Mouse (Mus musculus) cerebellum, adult 2 months (tissue): ENCODE measurements around the gene AC109138.7. TPM values are rescaled to one million over a fixed set of nuclear protein-coding genes. Genes with fewer than 3 reads are reported as not detected.
"Not testable (repeated sequence)": the region's sequence is repeated elsewhere in the genome, so short reads cannot be mapped to it uniquely, and the experiment has no call there.

ENCODE experiments used
- DNase-seq, 2 experiments: peaks; one replicate each; pipeline ENCODE4 v3.0.0; 2021
- H3K27ac ChIP-seq: fragments of 200-500 bp; 2 replicates; pipeline ENCODE4 v1.5.1; 2012; ENCODE audit warnings: low read length, control low read depth, inconsistent platforms; ENCODE audit not compliant: insufficient read depth
- H3K27me3 ChIP-seq: fragments of 200-500 bp; 2 replicates; pipeline ENCODE4 v1.6.1; 2012; ENCODE audit warnings: inconsistent platforms, mild to moderate bottlenecking, low read length, moderate library complexity; ENCODE audit not compliant: control insufficient read depth, insufficient read depth
- H3K4me1 ChIP-seq: fragments of 200-500 bp; 2 replicates; pipeline ENCODE4 v1.6.1; 2011; ENCODE audit warnings: low read length; ENCODE audit not compliant: control insufficient read depth, insufficient read depth
- H3K4me3 ChIP-seq: fragments of 200-500 bp; replicated peaks from 2 replicates; pipeline ENCODE3; 2011; ENCODE audit warnings: mild to moderate bottlenecking, low read depth, low read length, control low read depth; ENCODE audit not compliant: insufficient read depth
- CTCF ChIP-seq: fragments of 200-500 bp; IDR thresholded peaks from 2 replicates; pipeline ENCODE4 v1.5.1; 2011; ENCODE audit warnings: low read depth, mild to moderate bottlenecking, control low read depth, low read length, moderate library complexity, borderline replicate concordance; ENCODE audit not compliant: insufficient read depth
- POLR2A ChIP-seq: fragments of 200-500 bp; IDR thresholded peaks from 2 replicates; pipeline ENCODE4 v1.6.1; 2011; ENCODE audit warnings: low read length, control low read depth, borderline replicate concordance; ENCODE audit not compliant: insufficient read depth
- WGBS: fragments of 180-500 bp; shearing (Covaris S2); methylation state at CpG from one replicate; pipeline ENCODE4 v1.1.7; 2018; 5-methylcytosine and 5-hydroxymethylcytosine counted together
- polyA plus RNA-seq: library from polyadenylated mRNA; depleted of rRNA; stranded (reverse); fragments of >200 nt; gene quantifications from 2 replicates; pipeline ENCODE4 v1.2.3, GENCODE M21; 2012

The AC109138.7 gene
- polyA plus RNA-seq, 1 experiment = 0.77 TPM

DNA sequence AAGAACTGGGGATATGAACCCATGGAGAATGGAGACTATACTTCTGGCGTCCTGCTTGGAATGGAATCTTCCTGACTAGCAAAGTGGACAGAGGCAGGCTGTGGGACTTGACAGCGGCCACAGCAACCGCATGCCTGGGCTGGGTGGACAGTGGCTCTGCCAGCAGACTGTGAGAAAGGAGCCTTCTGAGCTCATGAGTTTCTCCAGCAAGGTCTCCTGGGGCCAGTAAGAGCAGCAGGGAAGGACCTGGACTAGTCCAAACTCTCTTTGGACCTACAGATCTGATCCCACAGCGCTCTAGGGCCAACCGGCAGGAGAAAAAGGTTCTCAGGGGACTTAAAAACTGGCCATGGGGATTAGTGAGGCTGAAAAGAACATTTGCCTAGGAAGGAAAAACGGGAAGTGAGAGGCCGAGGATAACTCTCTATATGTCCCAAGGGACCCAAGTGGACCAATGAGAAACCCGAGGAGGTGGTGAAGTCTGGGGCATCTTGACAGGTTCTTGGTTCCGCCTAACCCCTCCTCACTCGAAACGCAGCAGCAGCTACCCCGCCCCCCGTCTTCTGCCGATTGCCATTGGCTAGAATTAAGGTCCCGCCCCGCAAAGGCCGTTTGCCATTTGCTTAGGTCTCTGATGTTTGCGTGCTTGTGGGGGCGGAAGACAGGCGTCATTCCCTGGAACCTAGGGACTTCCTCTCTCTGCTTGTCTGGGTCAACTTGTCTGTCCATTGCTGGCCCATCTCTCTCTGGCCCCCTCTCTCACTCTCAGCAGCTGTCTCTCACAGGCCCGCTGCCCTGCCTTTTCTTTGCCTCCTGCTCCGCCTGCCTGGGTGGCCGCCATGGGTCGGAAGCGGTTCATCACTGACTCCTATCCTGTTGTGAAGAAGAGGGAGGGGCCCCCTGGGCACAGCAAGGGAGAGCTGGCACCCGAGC lies 17.4 kb downstream of the AC109138.7 start, which contains the start of gene Pold4:
Pold4 (plus strand) TSS at position 647 of the 933 bp plus-strand sequence.
- peak within 1 kb of the TSS; percentile 97 for H3K27ac ChIP-seq
- WGBS = 2% methylated on average over 25 of the region's 26 CpGs
- no peaks in the 10 kb centered on the region for H3K27me3 ChIP-seq
- H3K4me3 ChIP-seq = peak within 1 kb of the TSS; percentile 90
- no peaks in the 10 kb centered on the region for H3K4me1 ChIP-seq
- peak; percentile 98 to 99 for DNase-seq
- TF ChIP-seq CTCF (no peak), POLR2A (peak; percentile 92; the same call in 1 of the 2 replicates)

DNA sequence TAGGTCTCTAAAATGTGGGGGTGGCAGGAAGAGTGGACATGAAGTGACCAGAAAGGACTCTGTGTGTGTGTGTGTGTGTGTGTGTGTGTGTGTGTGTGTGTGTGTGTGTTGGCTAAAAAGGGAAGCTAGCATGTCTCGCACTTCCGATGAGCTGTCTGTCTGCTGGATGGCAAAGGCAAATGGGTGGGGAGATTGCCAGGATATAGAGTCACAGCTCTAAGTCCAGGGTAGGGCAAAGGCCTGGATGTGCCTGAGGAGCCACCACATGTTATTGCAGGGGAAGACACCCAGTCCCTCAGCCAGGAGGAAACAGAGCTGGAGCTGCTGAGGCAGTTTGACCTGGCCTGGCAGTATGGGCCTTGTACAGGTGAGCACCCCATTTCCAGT lies 18.0 kb downstream of the AC109138.7 start:
- peak overlapping the region; percentile 97 for H3K27ac ChIP-seq
- H3K27me3 ChIP-seq = no peaks in the 10 kb centered on the region
- TF ChIP-seq CTCF = no peak
- peak overlapping the region; percentile 90 for H3K4me3 ChIP-seq
- DNase-seq = peak in 1 of 2 experiments; percentile 77
- no peaks in the 10 kb centered on the region for H3K4me1 ChIP-seq
- 0% methylated on average over 2 of the region's 2 CpGs for WGBS

DNA sequence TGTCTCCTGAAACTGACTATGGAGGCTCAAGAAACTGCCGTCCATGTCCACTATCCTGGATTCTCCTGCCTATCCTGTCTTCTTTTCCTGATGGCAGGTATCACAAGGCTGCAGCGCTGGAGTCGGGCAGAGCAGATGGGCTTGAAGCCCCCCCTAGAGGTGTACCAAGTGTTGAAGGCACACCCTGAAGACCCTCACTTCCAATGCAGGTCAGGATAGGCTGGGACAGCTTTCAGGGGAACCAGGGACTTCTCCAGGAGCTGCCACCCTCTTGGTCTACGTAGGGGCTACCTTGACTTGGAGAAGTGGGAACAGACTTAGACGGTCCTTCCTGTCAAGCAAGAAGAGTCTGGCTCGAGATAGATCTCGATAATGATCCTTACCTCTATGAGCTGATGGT lies 18.5 kb downstream of the AC109138.7 start:
- Histone ChIP-seq H3K27ac (no peak overlapping the region), H3K4me1 (no peaks in the 10 kb centered on the region), H3K27me3 (no peaks in the 10 kb centered on the region), H3K4me3 (no peak overlapping the region)
- no peak for DNase-seq
- 80% methylated on average over 7 of the region's 7 CpGs for WGBS
- no peak for TF ChIP-seq CTCF
- TF ChIP-seq POLR2A = no peak

DNA sequence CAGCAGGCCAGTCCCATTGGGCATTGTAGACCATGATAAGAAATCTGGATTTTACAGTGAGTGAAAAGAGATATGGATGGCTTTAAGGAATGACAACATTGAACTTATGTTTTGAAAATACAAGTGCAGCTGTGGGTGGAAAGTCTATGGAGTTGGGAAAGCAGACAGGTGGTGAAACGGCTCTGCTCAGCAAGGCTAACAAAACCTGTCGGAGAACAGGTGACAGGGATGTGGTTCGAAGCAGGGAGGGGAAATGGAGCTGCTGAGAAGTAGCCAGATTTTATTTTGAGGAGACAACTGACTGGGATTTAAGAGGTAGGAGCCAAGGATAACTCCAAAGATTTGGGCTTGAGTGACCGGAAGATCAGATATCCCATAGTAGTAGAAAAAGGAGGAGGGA lies 20.4 kb downstream of the AC109138.7 start:
- DNase-seq = no peak
- Histone ChIP-seq H3K4me1 (no peaks in the 10 kb centered on the region), H3K27me3 (no peaks in the 10 kb centered on the region), H3K27ac (no peak overlapping the region), H3K4me3 (no peak overlapping the region)
- WGBS = 67% methylated on average over 4 of the region's 4 CpGs
- TF ChIP-seq POLR2A (no peak), CTCF (no peak)

DNA sequence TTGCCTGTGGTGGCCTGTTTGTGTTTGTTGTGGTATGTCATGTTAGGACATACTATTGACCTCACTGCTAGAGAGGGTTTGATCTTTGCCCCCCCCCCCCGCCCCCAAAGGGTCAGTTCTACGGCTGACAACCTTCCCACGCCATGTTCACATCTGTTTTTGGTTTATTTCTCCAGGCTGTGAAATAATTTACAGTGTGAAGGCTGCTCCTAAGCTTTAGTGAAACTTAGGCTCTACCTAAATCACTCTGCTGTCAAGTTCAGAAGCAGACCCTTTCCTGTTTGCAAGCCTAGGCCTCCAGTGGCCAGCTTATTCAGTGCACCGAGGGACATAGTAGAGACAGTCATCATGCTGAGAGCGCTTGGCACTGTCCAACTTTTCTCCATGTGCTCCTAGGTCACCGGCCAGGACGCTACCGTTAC lies 26.1 kb downstream of the AC109138.7 start:
- no peak for DNase-seq
- Histone ChIP-seq H3K27me3 (no peaks in the 10 kb centered on the region), H3K4me1 (no peaks in the 10 kb centered on the region), H3K4me3 (no peak overlapping the region), H3K27ac (no peak overlapping the region)
- 54% methylated on average over 8 of the region's 8 CpGs for WGBS
- TF ChIP-seq CTCF (no peak), POLR2A (no peak)

DNA sequence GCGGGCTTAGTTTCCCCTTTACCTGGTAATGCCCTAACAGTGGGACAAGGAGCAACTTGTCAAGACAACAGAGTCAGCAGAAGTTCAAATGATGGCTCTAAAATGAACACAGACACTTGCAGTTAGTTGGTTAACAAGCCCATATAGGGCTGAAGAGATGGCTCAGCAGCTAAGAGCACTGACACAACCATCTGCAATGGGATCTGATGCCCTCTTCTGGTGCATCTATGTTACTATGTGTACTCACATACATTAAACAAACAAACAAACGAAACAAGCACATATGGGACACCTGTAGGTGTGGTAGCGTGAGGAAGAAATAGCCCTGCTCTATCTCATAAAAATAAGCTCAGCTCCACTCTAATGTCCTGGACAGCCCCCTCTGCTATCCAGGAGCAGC lies 28.3 kb downstream of the AC109138.7 start:
- Histone ChIP-seq H3K27me3 (no peaks in the 10 kb centered on the region), H3K4me3 (no peak overlapping the region), H3K27ac (no peak overlapping the region), H3K4me1 (no peaks in the 10 kb centered on the region)
- DNase-seq = no peak
- no peak for TF ChIP-seq POLR2A
- 71% methylated on average over 3 of the region's 3 CpGs for WGBS

DNA sequence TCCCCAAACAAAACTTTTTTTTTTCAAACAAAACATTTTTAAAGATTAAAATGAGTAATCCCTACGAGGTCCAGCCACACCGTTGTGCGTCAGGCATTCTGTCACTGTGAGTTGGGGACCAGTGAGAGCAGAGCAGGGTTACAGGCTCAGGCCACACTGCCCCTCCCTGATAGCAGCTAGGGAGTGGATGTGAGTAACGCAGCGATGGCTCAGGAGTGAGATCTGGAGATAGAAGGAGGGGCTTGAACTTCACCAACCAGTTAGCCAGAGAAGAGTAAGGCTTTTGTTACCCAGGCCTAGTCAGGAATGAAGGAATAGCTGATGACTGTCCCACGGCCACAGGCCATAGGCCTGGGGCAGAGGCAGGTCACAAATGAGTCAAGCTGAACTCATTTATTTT lies 30.6 kb downstream of the AC109138.7 start:
- WGBS = 92% methylated on average over 6 of the region's 6 CpGs
- H3K4me1 ChIP-seq = no peaks in the 10 kb centered on the region
- DNase-seq = no peak
- no peak overlapping the region for H3K4me3 ChIP-seq
- H3K27ac ChIP-seq = no peak overlapping the region
- H3K27me3 ChIP-seq = no peaks in the 10 kb centered on the region
- TF ChIP-seq POLR2A = no peak
- TF ChIP-seq CTCF = no peak

DNA sequence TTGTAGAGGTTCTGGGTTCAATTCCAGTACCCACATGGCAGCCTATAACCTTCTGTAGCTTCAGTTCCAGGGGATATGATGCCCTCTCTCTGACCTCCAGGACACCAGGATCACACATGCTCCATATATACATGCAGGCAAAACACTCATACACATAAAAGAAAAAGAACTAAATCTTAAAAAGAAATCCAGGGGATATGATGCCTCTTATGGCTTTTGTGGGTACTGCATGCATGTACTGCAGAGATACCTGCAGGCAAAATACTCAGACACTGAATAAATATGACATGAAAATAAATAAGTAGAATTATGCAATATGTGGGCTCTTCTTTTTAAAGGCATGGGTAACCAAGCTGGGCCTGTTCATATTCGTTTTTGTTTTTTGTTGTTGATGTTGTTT lies 32.9 kb downstream of the AC109138.7 start:
- no peak for TF ChIP-seq POLR2A
- no peak for TF ChIP-seq CTCF
- WGBS = 61% methylated on average over 1 of the region's 1 CpGs
- H3K4me3 ChIP-seq = no peak overlapping the region
- no peak overlapping the region for H3K27ac ChIP-seq
- H3K27me3 ChIP-seq = no peaks in the 10 kb centered on the region
- no peak for DNase-seq
- no peaks in the 10 kb centered on the region for H3K4me1 ChIP-seq

DNA sequence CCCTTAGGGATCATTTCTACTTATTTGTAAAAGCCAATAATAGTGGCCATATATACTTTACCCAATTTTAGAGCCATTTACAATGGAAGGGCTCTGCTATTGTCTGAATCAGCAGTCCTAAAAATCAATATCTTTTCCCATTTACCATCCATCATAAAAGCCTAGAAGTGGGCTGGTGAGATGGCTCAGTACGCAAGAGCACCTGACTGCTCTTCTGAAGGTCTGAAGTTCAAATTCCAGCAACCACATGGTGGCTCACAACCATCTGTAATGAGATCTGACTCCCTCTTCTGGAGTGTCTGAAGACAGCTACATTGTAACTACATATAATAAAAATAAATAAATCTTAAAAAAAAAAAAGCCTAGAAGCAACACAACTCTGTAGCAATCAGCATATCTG lies 34.5 kb downstream of the AC109138.7 start:
- WGBS = 79% methylated on average over 1 of the region's 1 CpGs
- not testable (repeated sequence) for DNase-seq, H3K4me1 ChIP-seq, H3K4me3 ChIP-seq, H3K27me3 ChIP-seq, H3K27ac ChIP-seq
